Mouse (Mus musculus) lung, embryonic 15.5 days (tissue): ENCODE measurements around the gene Ndfip2. TPM values are rescaled to one million over a fixed set of nuclear protein-coding genes. Genes with fewer than 3 reads are reported as not detected.
A peak's percentile ranks its signal among the peaks of the same experiment; 100 is the strongest.

Source experiments
- ATAC-seq: fragments of 200-750 bp; cut with Nextera tagmentation; 2 replicates; pipeline ENCODE4 v1.8.0; 2017; ENCODE audit warnings: moderate number of reproducible peaks, borderline replicate concordance; ENCODE audit not compliant: low FRiP score, low TSS enrichment; ENCODE audit errors: extremely low read depth
- H3K27ac ChIP-seq: fragments of 300-500 bp; sonication (generic); 2 replicates; pipeline ENCODE4 v1.5.1; 2015; ENCODE audit warnings: moderate library complexity, mild to moderate bottlenecking, inconsistent platforms
- H3K27me3 ChIP-seq: fragments of 300-500 bp; sonication (generic); 2 replicates; pipeline ENCODE4 v1.6.1; 2015; ENCODE audit warnings: inconsistent platforms
- H3K36me3 ChIP-seq: fragments of 300-500 bp; sonication (generic); 2 replicates; pipeline ENCODE4 v1.6.1; 2015; ENCODE audit warnings: inconsistent platforms
- H3K4me1 ChIP-seq: fragments of 300-500 bp; sonication (generic); 2 replicates; pipeline ENCODE4 v1.6.1; 2015; ENCODE audit warnings: inconsistent platforms
- H3K4me2 ChIP-seq: fragments of 300-500 bp; sonication (generic); 2 replicates; pipeline ENCODE4 v1.6.1; 2015; ENCODE audit warnings: inconsistent platforms, mild to moderate bottlenecking, moderate library complexity
- H3K4me3 ChIP-seq: fragments of 300-500 bp; sonication (generic); 2 replicates; pipeline ENCODE4 v1.5.1; 2015; ENCODE audit warnings: mild to moderate bottlenecking, inconsistent platforms
- H3K9ac ChIP-seq: fragments of 300-500 bp; sonication (generic); 2 replicates; pipeline ENCODE4 v1.6.1; 2015; ENCODE audit warnings: inconsistent platforms
- H3K9me3 ChIP-seq: fragments of 300-500 bp; sonication (generic); 2 replicates; pipeline ENCODE4 v1.6.1; 2016; ENCODE audit warnings: inconsistent platforms
- WGBS: fragments of 180-500 bp; shearing (Covaris S2); methylation state at CpG from one replicate; pipeline ENCODE4 v1.1.7; 2015; 5-methylcytosine and 5-hydroxymethylcytosine counted together
- polyA plus RNA-seq: library from polyadenylated mRNA; unstranded; fragments of >200 nt; fragmentation: Nextera tagmentation; extraction: Ambion mirVana; gene quantifications from 2 replicates; pipeline ENCODE4 v1.2.1, GENCODE M21; 2015

Ndfip2 gene
- polyA plus RNA-seq, 1 experiment from 2014 or later = 65.0 TPM

DNA sequence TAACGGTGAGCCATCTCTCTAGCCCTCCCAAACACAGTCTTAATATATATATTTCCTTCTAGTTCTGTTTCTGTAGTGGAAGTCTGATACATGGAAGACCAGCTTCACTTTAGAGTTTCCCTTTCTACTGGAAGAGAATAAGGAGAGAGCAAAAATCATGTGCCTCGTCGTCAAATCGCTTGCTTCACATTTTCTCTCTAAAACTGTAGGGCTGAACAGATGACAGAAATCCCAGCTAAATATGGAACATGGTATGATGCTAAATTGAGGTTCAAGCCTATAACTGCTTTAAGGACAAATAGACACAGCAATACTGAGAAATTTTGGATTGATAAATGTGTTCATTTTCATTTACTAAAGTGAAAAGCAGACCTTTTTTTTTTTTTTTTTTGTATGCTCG, 4.0 kb upstream of the Ndfip2 start:
- WGBS = 85% methylated on average over 5 of the region's 5 CpGs
- Histone ChIP-seq H3K27ac (no peak overlapping the region), H3K36me3 (no peaks in the 10 kb centered on the region), H3K4me1 (peaks cover 3% of the 10 kb centered on the region; the same call in 1 of the 2 replicates), H3K4me2 (no peak overlapping the region), H3K27me3 (no peaks in the 10 kb centered on the region), H3K9ac (no peak overlapping the region), H3K4me3 (no peak overlapping the region), H3K9me3 (no peaks in the 10 kb centered on the region)
- no peak for ATAC-seq

DNA sequence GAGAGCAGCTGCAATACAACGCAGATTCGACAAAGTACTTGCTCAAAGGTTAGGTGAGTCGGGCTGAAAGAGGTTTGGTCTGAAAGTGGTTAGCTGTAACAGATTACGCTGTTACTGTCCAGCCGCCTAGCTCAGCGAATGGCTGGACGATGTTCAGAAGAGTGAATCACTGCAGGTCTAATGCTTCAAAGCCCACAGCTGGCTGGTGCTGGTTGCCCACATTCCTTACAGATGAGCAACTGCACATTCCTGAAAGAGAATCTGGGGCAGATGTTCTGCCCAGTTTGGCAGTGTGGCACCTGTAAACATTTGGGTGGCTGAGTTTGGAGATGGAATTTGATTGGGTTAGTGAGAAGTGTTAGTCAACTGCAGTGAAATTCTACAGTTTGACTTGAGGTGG, 2.8 kb upstream of the Ndfip2 start:
- peaks cover 7% of the 10 kb centered on the region; the same call in 1 of the 2 replicates for H3K4me1 ChIP-seq
- no peaks in the 10 kb centered on the region for H3K9me3 ChIP-seq
- no peak overlapping the region for H3K27ac ChIP-seq
- 83% methylated on average over 7 of the region's 7 CpGs for WGBS
- H3K27me3 ChIP-seq = no peaks in the 10 kb centered on the region
- no peak for ATAC-seq
- no peaks in the 10 kb centered on the region for H3K36me3 ChIP-seq
- H3K4me2 ChIP-seq = no peak overlapping the region
- no peak overlapping the region for H3K4me3 ChIP-seq
- no peak overlapping the region for H3K9ac ChIP-seq

DNA sequence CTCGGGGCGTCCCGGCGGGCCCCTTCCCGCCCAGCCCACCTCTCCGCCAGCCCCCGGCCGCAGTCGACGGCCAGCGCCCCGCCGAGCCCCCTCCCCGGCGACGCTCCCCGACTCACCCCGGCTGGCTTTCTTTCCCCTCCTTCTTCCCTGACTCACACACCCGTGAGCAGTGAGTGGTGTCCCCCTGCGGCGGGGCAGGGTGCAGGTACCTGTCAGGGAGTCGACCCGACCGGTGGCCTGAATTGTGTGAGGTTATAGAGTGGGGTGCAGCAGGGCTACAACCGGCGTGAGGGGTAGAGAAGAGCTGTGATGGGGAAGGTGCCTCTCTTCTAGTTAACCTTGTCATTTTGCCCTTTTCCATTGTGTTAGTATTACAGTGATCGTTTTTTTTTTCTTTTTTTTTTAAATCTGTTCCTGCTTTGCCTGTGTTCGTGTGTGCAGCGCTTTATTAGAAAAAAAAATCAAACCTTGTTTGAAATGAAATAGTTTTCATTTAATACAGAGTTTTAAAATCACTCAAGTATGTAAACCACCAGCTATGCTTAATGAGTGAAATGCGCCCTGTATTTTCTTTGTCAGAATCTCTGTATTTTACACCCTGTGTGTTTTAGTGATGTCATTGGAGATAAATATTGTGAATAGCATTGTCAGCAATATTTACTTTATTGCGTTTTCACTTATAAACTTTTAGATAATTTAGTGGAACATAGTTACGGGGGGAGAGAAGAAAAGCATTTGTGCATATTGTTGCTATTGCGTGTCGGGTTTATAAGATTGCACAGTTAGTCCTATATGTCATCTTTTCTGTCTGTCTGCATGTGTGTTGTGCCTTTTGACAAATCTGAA, 885 bp downstream of the Ndfip2 start:
- peak overlapping the region; percentile 90 for H3K9ac ChIP-seq
- H3K9me3 ChIP-seq = no peaks in the 10 kb centered on the region
- peaks cover 7% of the 10 kb centered on the region; the same call in 1 of the 2 replicates for H3K4me1 ChIP-seq
- ATAC-seq = peak; percentile 81; the same call in 1 of the 2 replicates
- H3K4me3 ChIP-seq = peak overlapping the region; percentile 88
- no peaks in the 10 kb centered on the region for H3K27me3 ChIP-seq
- WGBS = 8% methylated on average over 23 of the region's 34 CpGs
- H3K36me3 ChIP-seq = no peaks in the 10 kb centered on the region
- H3K27ac ChIP-seq = peak overlapping the region; percentile 94
- peak overlapping the region; percentile 75 for H3K4me2 ChIP-seq

DNA sequence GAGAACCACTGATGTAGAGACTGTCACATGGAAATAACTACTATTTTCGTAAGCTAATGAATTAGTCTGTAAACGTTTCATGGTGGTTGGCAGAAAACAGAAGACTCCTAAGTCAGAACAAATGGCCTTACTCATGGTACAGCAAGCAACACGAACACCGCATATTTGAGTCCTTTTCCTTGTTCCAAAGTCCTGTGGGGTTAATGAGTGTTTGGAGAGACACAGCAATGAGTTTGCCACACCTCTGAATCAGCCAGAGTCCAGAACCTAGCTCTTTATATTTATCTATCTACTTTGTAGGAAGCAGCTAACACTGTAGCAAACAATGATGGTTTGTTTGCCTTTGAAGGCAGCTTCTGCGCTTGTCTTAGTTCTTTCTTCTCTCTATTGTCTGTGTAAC, 4.5 kb downstream of the Ndfip2 start:
- Histone ChIP-seq H3K27ac (no peak overlapping the region), H3K36me3 (no peaks in the 10 kb centered on the region), H3K27me3 (no peaks in the 10 kb centered on the region), H3K4me3 (no peak overlapping the region), H3K9me3 (no peaks in the 10 kb centered on the region), H3K4me2 (no peak overlapping the region), H3K9ac (no peak overlapping the region), H3K4me1 (peaks cover 7% of the 10 kb centered on the region; the same call in 1 of the 2 replicates)
- no peak for ATAC-seq
- 58% methylated on average over 5 of the region's 5 CpGs for WGBS

DNA sequence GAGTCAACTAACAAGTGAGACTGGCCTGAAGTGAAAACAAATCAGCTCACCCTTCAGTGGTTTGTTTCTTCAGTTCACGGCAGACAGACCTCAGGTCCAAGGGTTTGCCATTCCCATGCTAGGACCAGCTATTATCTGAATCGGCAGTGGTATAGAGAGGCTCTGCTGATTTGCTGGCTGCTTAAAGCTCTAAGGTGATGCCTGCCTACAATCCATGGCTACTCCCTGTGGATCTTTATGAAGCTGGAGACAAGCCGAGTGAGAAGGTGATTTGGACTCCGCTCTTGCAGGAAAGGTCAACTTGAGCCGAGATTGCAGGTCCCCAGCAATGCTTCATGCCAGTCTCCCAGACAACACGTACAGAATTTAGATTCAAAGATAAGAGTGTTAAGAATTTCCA, 8.7 kb downstream of the Ndfip2 start:
- 58% methylated on average over 6 of the region's 6 CpGs for WGBS
- H3K27ac ChIP-seq = no peak overlapping the region
- no peaks in the 10 kb centered on the region for H3K9me3 ChIP-seq
- no peak overlapping the region for H3K9ac ChIP-seq
- no peak for ATAC-seq
- H3K27me3 ChIP-seq = no peaks in the 10 kb centered on the region
- H3K4me2 ChIP-seq = no peak overlapping the region
- no peaks in the 10 kb centered on the region for H3K36me3 ChIP-seq
- no peaks in the 10 kb centered on the region for H3K4me1 ChIP-seq
- H3K4me3 ChIP-seq = no peak overlapping the region

DNA sequence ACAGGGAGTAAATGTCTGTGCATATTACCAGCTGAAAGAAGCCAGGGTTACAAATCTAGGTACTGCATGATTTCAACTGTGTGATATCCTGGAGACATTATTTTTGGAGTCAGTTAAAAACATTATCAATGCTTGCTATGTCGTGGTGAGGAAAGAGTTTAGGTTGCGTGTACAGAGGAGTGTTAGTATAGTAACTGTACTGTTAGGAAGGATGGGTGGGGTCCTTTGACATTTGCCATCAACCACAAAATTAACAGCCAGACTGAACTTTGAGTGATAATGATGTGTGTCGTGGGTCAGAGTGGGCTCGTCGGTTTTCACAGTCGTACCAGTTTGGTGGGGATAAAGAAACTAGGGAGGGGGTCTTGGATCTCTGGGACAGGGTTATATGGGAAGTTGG, 13.7 kb downstream of the Ndfip2 start:
- Histone ChIP-seq H3K4me3 (no peak overlapping the region), H3K9me3 (no peaks in the 10 kb centered on the region), H3K27me3 (no peaks in the 10 kb centered on the region), H3K9ac (no peak overlapping the region), H3K36me3 (no peaks in the 10 kb centered on the region), H3K27ac (no peak overlapping the region), H3K4me2 (no peak overlapping the region), H3K4me1 (0 out of 2 replicates have a peak, but pooled peaks cover 9% of the 10 kb centered on the region)
- no peak for ATAC-seq
- 69% methylated on average over 6 of the region's 6 CpGs for WGBS

DNA sequence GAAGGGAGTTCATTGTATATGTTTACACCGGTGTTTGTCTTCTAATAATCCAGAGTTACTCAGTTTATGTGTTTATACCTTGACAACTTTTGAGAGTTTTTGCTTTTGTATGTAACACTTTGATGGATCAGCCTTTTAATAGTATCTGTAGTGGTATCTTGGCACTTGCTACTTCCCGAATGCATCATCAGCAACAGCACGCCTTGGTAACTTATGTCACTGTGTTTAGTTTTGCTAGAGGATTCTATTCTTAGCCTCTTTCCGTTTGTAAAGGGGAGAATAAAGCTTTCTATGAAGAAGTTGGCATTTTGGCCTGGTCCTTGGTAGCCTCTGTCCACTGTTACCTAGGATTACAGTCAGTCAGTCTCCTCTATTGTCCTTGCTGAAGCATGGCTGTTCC, 14.2 kb downstream of the Ndfip2 start:
- Histone ChIP-seq H3K9ac (no peak overlapping the region), H3K27me3 (no peaks in the 10 kb centered on the region), H3K9me3 (no peaks in the 10 kb centered on the region), H3K4me1 (0 out of 2 replicates have a peak, but pooled peaks cover 10% of the 10 kb centered on the region), H3K4me3 (no peak overlapping the region), H3K4me2 (no peak overlapping the region), H3K36me3 (no peaks in the 10 kb centered on the region), H3K27ac (no peak overlapping the region)
- 75% methylated on average over 4 of the region's 4 CpGs for WGBS
- no peak for ATAC-seq

DNA sequence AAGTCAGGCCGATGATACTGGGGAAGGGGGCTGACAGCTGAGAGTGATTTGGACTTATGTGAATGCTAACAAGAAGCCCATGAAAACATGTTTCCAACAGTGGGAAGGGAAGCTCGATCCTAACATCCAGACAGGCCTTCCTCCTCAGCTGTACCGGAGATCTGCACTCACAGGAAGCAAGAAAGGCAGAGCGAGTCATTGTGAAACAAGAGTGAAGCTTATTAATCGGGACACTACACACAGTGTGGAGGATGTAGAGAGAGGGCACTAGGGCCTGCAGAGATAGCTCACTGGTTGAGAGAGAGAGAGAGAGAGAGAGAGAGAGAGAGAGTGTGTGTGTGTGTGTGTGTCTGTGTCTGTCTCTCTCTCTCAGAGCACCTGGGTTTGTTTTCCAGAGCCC, 16.8 kb downstream of the Ndfip2 start:
- WGBS = 47% methylated on average over 5 of the region's 5 CpGs
- ATAC-seq = no peak
- no peaks in the 10 kb centered on the region for H3K9me3 ChIP-seq

DNA sequence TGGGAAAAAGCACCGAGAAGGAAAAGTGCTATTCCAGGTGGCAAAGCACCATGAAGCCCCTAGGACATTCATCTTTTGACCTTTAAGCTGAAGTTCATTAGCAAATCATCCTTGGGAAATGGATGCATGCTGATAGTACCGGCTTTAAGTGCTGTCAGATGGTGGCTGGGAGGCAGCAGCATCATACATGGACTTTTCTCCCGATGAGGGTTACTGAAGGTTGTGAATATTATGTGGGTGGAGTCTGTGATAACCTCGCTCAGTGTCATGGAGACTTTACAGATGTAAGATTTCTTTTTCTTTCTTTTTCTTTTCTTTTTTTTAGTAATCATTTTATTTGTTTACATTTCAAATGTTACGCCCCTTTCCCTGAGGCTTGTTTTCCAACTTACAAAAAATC, 18.9 kb downstream of the Ndfip2 start:
- Histone ChIP-seq H3K4me2 (no peak overlapping the region), H3K36me3 (no peaks in the 10 kb centered on the region), H3K4me1 (0 out of 2 replicates have a peak, but pooled peaks cover 10% of the 10 kb centered on the region), H3K27me3 (no peaks in the 10 kb centered on the region), H3K9me3 (no peaks in the 10 kb centered on the region), H3K9ac (no peak overlapping the region), H3K4me3 (no peak overlapping the region), H3K27ac (no peak overlapping the region)
- WGBS = 59% methylated on average over 5 of the region's 5 CpGs
- ATAC-seq = no peak

More for the DNA sequence above, 16.8 kb downstream of the Ndfip2 start:
- H3K9ac ChIP-seq = no peak overlapping the region
- H3K4me3 ChIP-seq = no peak overlapping the region
- H3K27me3 ChIP-seq = no peaks in the 10 kb centered on the region
- H3K36me3 ChIP-seq = no peaks in the 10 kb centered on the region
- H3K27ac ChIP-seq = no peak overlapping the region
- 0 out of 2 replicates have a peak, but pooled peaks cover 10% of the 10 kb centered on the region for H3K4me1 ChIP-seq
- H3K4me2 ChIP-seq = no peak overlapping the region

DNA sequence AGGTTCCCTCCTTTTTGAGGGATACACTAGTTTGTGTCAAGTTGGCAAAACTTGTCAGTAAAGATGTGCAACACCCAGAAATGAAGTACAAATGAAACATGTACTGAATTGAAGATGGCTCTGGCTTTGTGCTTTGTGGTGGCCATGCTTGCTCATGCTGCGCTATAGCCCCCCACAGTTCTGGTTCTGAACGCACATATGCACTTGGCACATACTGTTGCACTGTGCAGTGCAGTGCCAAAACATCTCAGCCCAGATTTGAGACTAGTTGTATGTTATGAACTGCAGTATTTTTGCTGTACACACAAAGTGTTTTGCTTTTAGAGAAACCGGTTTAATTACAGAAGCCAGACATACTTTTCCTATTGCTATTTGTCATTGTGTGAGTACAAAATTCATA, 25.7 kb downstream of the Ndfip2 start:
- Histone ChIP-seq H3K4me1 (no peaks in the 10 kb centered on the region), H3K4me2 (no peak overlapping the region), H3K9ac (no peak overlapping the region), H3K27ac (no peak overlapping the region), H3K36me3 (0 out of 2 replicates have a peak, but pooled peaks cover 4% of the 10 kb centered on the region), H3K27me3 (no peaks in the 10 kb centered on the region), H3K4me3 (no peak overlapping the region), H3K9me3 (no peaks in the 10 kb centered on the region)
- ATAC-seq = no peak
- 86% methylated on average over 3 of the region's 3 CpGs for WGBS

DNA sequence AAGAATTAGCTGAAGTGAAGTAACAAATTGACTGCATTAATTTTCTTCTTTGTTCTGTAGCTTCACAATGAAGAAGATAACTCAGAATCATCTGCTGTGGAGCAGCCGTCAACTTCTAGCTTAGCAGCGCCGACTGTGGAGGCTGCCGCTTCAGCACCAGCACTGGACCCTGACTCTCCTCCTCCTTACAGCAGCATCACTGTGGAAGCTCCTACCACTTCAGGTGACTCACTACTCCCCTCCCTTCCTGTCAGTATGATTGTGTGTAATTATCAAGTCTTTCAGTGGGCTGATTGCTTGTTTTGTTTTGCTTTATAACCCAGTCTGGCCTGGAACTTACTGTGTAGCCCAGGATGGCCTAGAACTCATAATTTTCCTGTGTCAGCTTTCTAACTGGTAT, 29.2 kb downstream of the Ndfip2 start:
- Histone ChIP-seq H3K27me3 (no peaks in the 10 kb centered on the region), H3K27ac (no peak overlapping the region), H3K9me3 (no peaks in the 10 kb centered on the region), H3K4me3 (no peak overlapping the region), H3K9ac (no peak overlapping the region), H3K4me2 (no peak overlapping the region), H3K4me1 (no peaks in the 10 kb centered on the region), H3K36me3 (peaks cover 9% of the 10 kb centered on the region; the same call in 1 of the 2 replicates)
- WGBS = 92% methylated on average over 4 of the region's 4 CpGs
- ATAC-seq = no peak

DNA sequence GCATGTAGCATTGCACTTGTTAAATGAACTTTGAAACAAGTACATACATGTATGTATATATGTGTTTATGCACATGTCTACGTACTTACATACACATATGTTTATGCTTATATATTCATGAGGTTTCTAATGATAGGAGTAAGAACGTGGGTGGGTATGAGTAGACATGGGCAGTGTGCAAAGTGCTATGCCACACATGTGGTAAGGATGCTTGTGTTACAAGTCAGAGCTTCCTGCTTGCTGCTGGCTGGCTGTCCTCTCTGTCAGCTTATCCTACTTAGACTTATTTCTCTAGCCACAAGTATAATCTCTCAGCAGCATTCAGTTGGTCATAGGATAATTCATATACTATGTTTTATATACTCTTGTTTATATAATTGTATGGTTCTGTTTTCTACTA, 29.6 kb downstream of the Ndfip2 start:
- WGBS = 95% methylated on average over 2 of the region's 2 CpGs
- Histone ChIP-seq H3K9me3 (no peaks in the 10 kb centered on the region), H3K9ac (no peak overlapping the region)

More for the DNA sequence above, 29.6 kb downstream of the Ndfip2 start:
- Histone ChIP-seq H3K4me2 (no peak overlapping the region), H3K27me3 (no peaks in the 10 kb centered on the region), H3K27ac (no peak overlapping the region), H3K4me1 (no peaks in the 10 kb centered on the region), H3K36me3 (peaks cover 13% of the 10 kb centered on the region; the same call in 1 of the 2 replicates), H3K4me3 (no peak overlapping the region)
- ATAC-seq = no peak
